Mouse (Mus musculus): ENCODE results near the gene Gss. TPM values are rescaled to one million over a fixed set of nuclear protein-coding genes. Genes with fewer than 3 reads are reported as not detected.
A peak's percentile ranks its signal among the peaks of the same experiment; 100 is the strongest.

The Gss gene
- total and polyA plus RNA-seq, 2 experiments from 2014 or later: 24.8 to 52.3 TPM

GRCm38 (mm10) chr2:155527367-155527766 lies 65.2 kb downstream of the Gss start:
- H3K9me3 ChIP-seq (replicated peaks; ENCODE audit: control insufficient read depth, low read length): no peaks in the 10 kb centered on the region
- no peaks in the 10 kb centered on the region for H3K27me3 ChIP-seq (ENCODE audit: control insufficient read depth, insufficient read depth, low read length)
- no peak for DNase-seq (ENCODE audit: low spot score)
- no peak for ATAC-seq (ENCODE audit: insufficient read depth, low read depth)
- no peak overlapping the region for H3K9ac ChIP-seq (replicated peaks; ENCODE audit: low read depth, low read length)
- no peak overlapping the region for H3K27ac ChIP-seq (ENCODE audit: low read depth)
- no peak overlapping the region for H3K4me3 ChIP-seq (ENCODE audit: low read depth, low read length)
- no peak overlapping the region for H3K4me2 ChIP-seq (ENCODE audit: low read depth, low read length)
- 55% methylated on average over 5 of the region's 5 CpGs for WGBS
- no peak for TF ChIP-seq EP300 (IDR thresholded peaks at IDR 0.05; ENCODE audit: low read depth)
- no peak for TF ChIP-seq CTCF (IDR thresholded peaks at IDR 0.05; ENCODE audit: low read depth)
- no peaks in the 10 kb centered on the region for H3K4me1 ChIP-seq (ENCODE audit: control insufficient read depth, insufficient read depth)
- H3K36me3 ChIP-seq (replicated peaks; ENCODE audit: control insufficient read depth, insufficient read depth, low read length): no peaks in the 10 kb centered on the region

- WGBS: 33% methylated on average over 1 of the region's 1 CpGs
- ATAC-seq (ENCODE audit: insufficient read depth, low read depth) (no peak), DNase-seq (ENCODE audit: low spot score) (no peak)
- Histone ChIP-seq H3K27me3 (ENCODE audit: control insufficient read depth, insufficient read depth, low read length) (no peaks in the 10 kb centered on the region), H3K36me3 (replicated peaks; ENCODE audit: control insufficient read depth, insufficient read depth, low read length) (no peaks in the 10 kb centered on the region), H3K27ac (ENCODE audit: low read depth) (no peak overlapping the region), H3K9ac (replicated peaks; ENCODE audit: low read depth, low read length) (no peak overlapping the region), H3K4me1 (ENCODE audit: control insufficient read depth, insufficient read depth) (no peaks in the 10 kb centered on the region), H3K9me3 (replicated peaks; ENCODE audit: control insufficient read depth, low read length) (no peaks in the 10 kb centered on the region), H3K4me2 (ENCODE audit: low read depth, low read length) (no peak overlapping the region), H3K4me3 (ENCODE audit: low read depth, low read length) (no peak overlapping the region)
- no peak for TF ChIP-seq EP300 (IDR thresholded peaks at IDR 0.05; ENCODE audit: low read depth)
- no peak for TF ChIP-seq CTCF (IDR thresholded peaks at IDR 0.05; ENCODE audit: low read depth)
These were observed 68.2 kb downstream of the Gss start for GRCm38 (mm10) chr2:155524378-155524777.

- Histone ChIP-seq H3K36me3 (replicated peaks; ENCODE audit: control insufficient read depth, insufficient read depth, low read length) (no peaks in the 10 kb centered on the region), H3K27me3 (ENCODE audit: control insufficient read depth, insufficient read depth, low read length) (no peaks in the 10 kb centered on the region), H3K9ac (replicated peaks; ENCODE audit: low read depth, low read length) (no peak overlapping the region), H3K9me3 (replicated peaks; ENCODE audit: control insufficient read depth, low read length) (no peaks in the 10 kb centered on the region), H3K4me1 (ENCODE audit: control insufficient read depth, insufficient read depth) (peaks cover 4% of the 10 kb centered on the region; the same call in 1 of the 2 replicates), H3K4me3 (ENCODE audit: low read depth, low read length) (no peak overlapping the region), H3K4me2 (ENCODE audit: low read depth, low read length) (no peak overlapping the region), H3K27ac (ENCODE audit: low read depth) (no peak overlapping the region)
- 55% methylated on average over 5 of the region's 5 CpGs for WGBS
- DNase-seq (ENCODE audit: low spot score) (no peak), ATAC-seq (ENCODE audit: insufficient read depth, low read depth) (no peak)
- TF ChIP-seq CTCF (IDR thresholded peaks at IDR 0.05; ENCODE audit: low read depth): no peak
- TF ChIP-seq EP300 (IDR thresholded peaks at IDR 0.05; ENCODE audit: low read depth): no peak
These were observed 68.9 kb downstream of the Gss start for GRCm38 (mm10) chr2:155523706-155524105.

- no peaks in the 10 kb centered on the region for H3K36me3 ChIP-seq (replicated peaks; ENCODE audit: control insufficient read depth, insufficient read depth, low read length)
- peak overlapping the region; percentile 82 for H3K27ac ChIP-seq (ENCODE audit: low read depth)
These were observed 73.9 kb downstream of the Gss start for GRCm38 (mm10) chr2:155518531-155519270.

GRCm38 (mm10) chr2:155517455-155518423 lies 74.9 kb downstream of the Gss start, which contains the start of the genes Acss2 and Ggt7:
Gene Acss2, plus strand, starts transcription at chr2:155517948.
Gene Ggt7, minus strand, starts transcription at chr2:155518237.
- peak within 1 kb of the TSS; percentile 65 for H3K9ac ChIP-seq (replicated peaks; ENCODE audit: low read depth, low read length)
- peaks cover 17% of the 10 kb centered on the region for H3K27me3 ChIP-seq (ENCODE audit: control insufficient read depth, insufficient read depth, low read length)
- DNase-seq (ENCODE audit: low spot score): peak; percentile 99
- no peaks in the 10 kb centered on the region for H3K9me3 ChIP-seq (replicated peaks; ENCODE audit: control insufficient read depth, low read length)
- H3K4me2 ChIP-seq (ENCODE audit: low read depth, low read length): peak within 1 kb of the TSS; percentile 95
- 3% methylated on average over 67 of the region's 70 CpGs for WGBS
- ATAC-seq (ENCODE audit: insufficient read depth, low read depth): peak; percentile 99
- no peaks in the 10 kb centered on the region for H3K36me3 ChIP-seq (replicated peaks; ENCODE audit: control insufficient read depth, insufficient read depth, low read length)
- peak; percentile 76 for TF ChIP-seq CTCF (IDR thresholded peaks at IDR 0.05; ENCODE audit: low read depth)
- no peak for TF ChIP-seq EP300 (IDR thresholded peaks at IDR 0.05; ENCODE audit: low read depth)
- H3K27ac ChIP-seq (ENCODE audit: low read depth): peak within 1 kb of the TSS; percentile 82
- H3K4me3 ChIP-seq (ENCODE audit: low read depth, low read length): peak within 1 kb of the TSS; percentile 87
- H3K4me1 ChIP-seq (ENCODE audit: control insufficient read depth, insufficient read depth): peaks cover 10% of the 10 kb centered on the region

More at GRCm38 (mm10) chr2:155518531-155519270, 73.9 kb downstream of the Gss start:
- peak overlapping the region; percentile 87 for H3K4me3 ChIP-seq (ENCODE audit: low read depth, low read length)
- DNase-seq (ENCODE audit: low spot score): no peak
- no peaks in the 10 kb centered on the region for H3K9me3 ChIP-seq (replicated peaks; ENCODE audit: control insufficient read depth, low read length)
- H3K27me3 ChIP-seq (ENCODE audit: control insufficient read depth, insufficient read depth, low read length): peaks cover 12% of the 10 kb centered on the region
- TF ChIP-seq CTCF (IDR thresholded peaks at IDR 0.05; ENCODE audit: low read depth) (no peak), EP300 (IDR thresholded peaks at IDR 0.05; ENCODE audit: low read depth) (no peak)
- H3K4me1 ChIP-seq (ENCODE audit: control insufficient read depth, insufficient read depth): peaks cover 10% of the 10 kb centered on the region
- peak overlapping the region; percentile 95 for H3K4me2 ChIP-seq (ENCODE audit: low read depth, low read length)
- WGBS: 25% methylated on average over 18 of the region's 18 CpGs
- no peak for ATAC-seq (ENCODE audit: insufficient read depth, low read depth)
- peak overlapping the region; percentile 65 for H3K9ac ChIP-seq (replicated peaks; ENCODE audit: low read depth, low read length)
